Mouse (Mus musculus): ENCODE measurements around the gene Vwa2. TPM values are rescaled to one million over a fixed set of nuclear protein-coding genes. Genes with fewer than 3 reads are reported as not detected.
A peak's percentile ranks its signal among the peaks of the same experiment; 100 is the strongest.

The Vwa2 gene
- 0.34 and 0.35 TPM in 2 replicates for polyA plus RNA-seq (2015; fragmentation: Nextera tagmentation; extraction: Ambion mirVana)

DNA sequence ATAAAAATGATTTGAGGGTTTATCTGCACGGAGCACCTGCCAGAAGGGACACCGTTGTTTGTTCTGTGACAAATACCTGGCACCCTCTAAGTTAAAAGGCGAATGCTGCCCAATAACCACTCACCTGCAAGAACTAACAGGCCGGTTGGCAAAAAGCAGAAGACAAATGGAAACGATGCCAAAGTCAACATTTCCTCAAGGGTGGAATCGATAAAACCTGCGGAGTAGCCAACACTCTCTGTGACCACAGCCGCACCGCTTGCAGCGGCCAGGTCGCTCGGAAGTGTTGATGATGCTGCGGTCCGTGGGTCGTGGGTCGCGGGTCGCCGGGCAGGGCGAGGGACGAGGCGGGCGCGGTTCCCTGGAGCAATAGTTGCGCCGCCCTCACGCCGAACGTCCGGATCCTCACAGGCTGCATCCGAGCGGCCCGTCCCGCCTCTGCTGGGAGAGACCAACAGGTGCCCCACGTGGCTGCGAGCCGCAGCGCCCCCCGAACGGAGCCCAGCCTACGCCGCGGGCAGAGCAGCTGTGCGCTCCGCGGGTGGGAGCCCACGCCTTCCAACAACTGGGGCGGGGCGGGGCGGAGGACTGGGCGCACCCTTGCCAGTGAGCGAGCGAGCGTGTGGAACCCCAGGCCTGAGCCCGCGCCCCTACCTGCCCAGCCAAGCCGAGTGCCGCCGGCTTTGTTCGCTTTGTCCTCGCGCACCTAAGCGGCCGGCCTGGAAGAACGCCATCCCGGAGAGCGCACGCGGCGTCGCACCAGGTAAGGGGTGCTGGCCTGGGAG is at the start of gene Vwa2:
TSS of gene Vwa2 (plus strand) at position 434 of the 785 bp plus-strand sequence.
- Histone ChIP-seq H3K4me1 (replicated peaks; ENCODE audit: control insufficient read depth, insufficient read depth, low read length) (peaks cover 12% of the 10 kb centered on the region), H3K9me3 (ENCODE audit: control insufficient read depth, low read length) (no peaks in the 10 kb centered on the region), H3K36me3 (ENCODE audit: control insufficient read depth, insufficient read depth) (no peaks in the 10 kb centered on the region), H3K4me3 (replicated peaks; ENCODE audit: low read length) (peak within 1 kb of the TSS; percentile 50), H3K4me2 (ENCODE audit: low read length) (peak within 1 kb of the TSS; percentile 96), H3K27ac (ENCODE audit: low read length) (no peak within 1 kb of the TSS), H3K27me3 (replicated peaks; ENCODE audit: control insufficient read depth, insufficient read depth, low read length) (peaks cover 47% of the 10 kb centered on the region), H3K9ac (replicated peaks; ENCODE audit: low read depth, low read length) (peak within 1 kb of the TSS; percentile 45)
- ATAC-seq = 0 out of 2 replicates have a peak, but pooled peaks have one; percentile 33
- WGBS = 2% methylated on average over 71 of the region's 71 CpGs

DNA sequence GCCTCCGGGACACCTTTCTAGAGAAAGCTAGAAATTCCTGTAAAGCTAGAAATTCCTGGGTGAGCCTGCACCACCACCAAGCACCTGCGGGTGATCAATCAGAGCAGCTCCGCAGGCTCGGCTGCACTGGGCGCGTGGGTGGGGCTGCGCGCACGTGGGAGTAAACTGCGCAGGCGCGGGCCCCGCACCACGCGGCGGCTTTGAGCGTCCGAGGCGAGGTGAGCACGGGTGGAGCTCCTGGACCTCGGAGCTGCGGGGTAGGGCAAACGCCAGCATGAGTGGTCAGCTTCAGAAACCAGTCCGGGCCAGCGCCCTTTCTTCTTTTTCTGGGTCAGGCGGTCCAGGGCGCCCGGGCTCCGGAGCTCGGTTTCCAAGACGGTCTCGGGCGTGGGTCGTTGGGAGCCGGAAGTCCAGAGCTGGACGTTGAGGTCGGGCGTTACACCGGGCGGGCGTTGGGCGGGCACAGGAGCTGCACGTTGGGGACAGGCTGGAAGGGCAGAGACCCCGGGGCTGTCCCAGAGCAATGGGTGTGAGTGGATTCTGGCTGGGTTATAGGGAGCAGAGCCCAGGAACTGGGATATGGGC is 47.9 kb upstream of the Vwa2 start, which contains the start of gene Tdrd1:
TSS of gene Tdrd1 (plus strand) at position 163 of the 585 bp plus-strand sequence.
- H3K4me2 ChIP-seq (ENCODE audit: low read length) = peak within 1 kb of the TSS; percentile 33
- H3K27me3 ChIP-seq (replicated peaks; ENCODE audit: control insufficient read depth, insufficient read depth, low read length) = no peaks in the 10 kb centered on the region
- H3K9me3 ChIP-seq (ENCODE audit: control insufficient read depth, low read length) = no peaks in the 10 kb centered on the region
- H3K4me1 ChIP-seq (replicated peaks; ENCODE audit: control insufficient read depth, insufficient read depth, low read length) = peaks cover 5% of the 10 kb centered on the region
- H3K36me3 ChIP-seq (ENCODE audit: control insufficient read depth, insufficient read depth) = no peaks in the 10 kb centered on the region
- no peak for ATAC-seq
- 68% methylated on average over 44 of the region's 44 CpGs for WGBS
- no peak within 1 kb of the TSS for H3K9ac ChIP-seq (replicated peaks; ENCODE audit: low read depth, low read length)
- H3K4me3 ChIP-seq (replicated peaks; ENCODE audit: low read length) = peak within 1 kb of the TSS; percentile 13; the same call in 1 of the 2 replicates
- no peak within 1 kb of the TSS for H3K27ac ChIP-seq (ENCODE audit: low read length)

DNA sequence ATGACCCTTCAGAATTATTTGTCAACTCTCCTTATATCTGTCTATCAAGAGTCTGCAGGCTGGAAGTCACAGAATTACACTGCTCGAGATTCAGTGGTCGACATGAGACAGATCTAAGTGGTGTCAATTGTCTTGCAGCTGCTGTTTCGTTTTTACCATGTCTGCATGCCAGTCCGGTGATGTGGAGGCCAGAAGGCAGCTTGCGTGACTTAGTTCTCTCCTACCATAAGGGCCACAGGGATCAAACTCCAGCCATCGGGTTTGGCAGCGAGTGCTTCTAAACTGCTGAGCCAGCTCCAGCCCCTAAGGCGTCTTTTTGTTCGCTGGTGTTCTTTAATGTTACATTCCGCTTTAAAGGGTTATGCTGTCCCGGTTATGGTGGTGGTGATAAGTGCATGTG is 45.7 kb upstream of the Vwa2 start:
- H3K4me2 ChIP-seq (ENCODE audit: low read length) = no peak overlapping the region
- H3K9me3 ChIP-seq (ENCODE audit: control insufficient read depth, low read length) = no peaks in the 10 kb centered on the region
- H3K4me3 ChIP-seq (replicated peaks; ENCODE audit: low read length) = no peak overlapping the region
- H3K27ac ChIP-seq (ENCODE audit: low read length) = no peak overlapping the region
- ATAC-seq = no peak
- WGBS = 84% methylated on average over 11 of the region's 11 CpGs
- H3K4me1 ChIP-seq (replicated peaks; ENCODE audit: control insufficient read depth, insufficient read depth, low read length) = no peaks in the 10 kb centered on the region
- H3K36me3 ChIP-seq (ENCODE audit: control insufficient read depth, insufficient read depth) = no peaks in the 10 kb centered on the region
- H3K9ac ChIP-seq (replicated peaks; ENCODE audit: low read depth, low read length) = no peak overlapping the region
- no peaks in the 10 kb centered on the region for H3K27me3 ChIP-seq (replicated peaks; ENCODE audit: control insufficient read depth, insufficient read depth, low read length)

DNA sequence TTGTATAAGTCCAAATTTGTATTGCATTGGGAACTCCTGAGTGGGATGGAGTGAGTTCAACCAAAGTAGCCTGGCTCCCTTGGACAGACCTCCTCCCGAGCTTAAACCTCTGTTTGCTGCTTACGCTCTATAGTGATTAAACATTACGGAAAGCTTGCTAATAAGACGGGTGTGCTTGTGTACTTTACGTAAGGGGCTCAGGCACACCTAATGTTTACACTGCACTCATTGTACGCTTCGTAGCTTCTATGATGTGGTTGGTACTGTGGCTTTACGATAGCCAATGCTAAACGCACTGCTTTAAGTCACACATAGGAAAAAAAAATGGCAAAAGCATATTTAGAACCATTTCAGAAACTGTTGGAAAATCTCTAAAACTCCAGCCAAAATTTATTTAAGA is 44.8 kb upstream of the Vwa2 start:
- Histone ChIP-seq H3K9ac (replicated peaks; ENCODE audit: low read depth, low read length) (no peak overlapping the region), H3K27ac (ENCODE audit: low read length) (no peak overlapping the region), H3K27me3 (replicated peaks; ENCODE audit: control insufficient read depth, insufficient read depth, low read length) (no peaks in the 10 kb centered on the region), H3K4me3 (replicated peaks; ENCODE audit: low read length) (no peak overlapping the region), H3K4me1 (replicated peaks; ENCODE audit: control insufficient read depth, insufficient read depth, low read length) (no peaks in the 10 kb centered on the region), H3K36me3 (ENCODE audit: control insufficient read depth, insufficient read depth) (no peaks in the 10 kb centered on the region), H3K4me2 (ENCODE audit: low read length) (no peak overlapping the region), H3K9me3 (ENCODE audit: control insufficient read depth, low read length) (no peaks in the 10 kb centered on the region)
- no peak for ATAC-seq
- 87% methylated on average over 9 of the region's 9 CpGs for WGBS

DNA sequence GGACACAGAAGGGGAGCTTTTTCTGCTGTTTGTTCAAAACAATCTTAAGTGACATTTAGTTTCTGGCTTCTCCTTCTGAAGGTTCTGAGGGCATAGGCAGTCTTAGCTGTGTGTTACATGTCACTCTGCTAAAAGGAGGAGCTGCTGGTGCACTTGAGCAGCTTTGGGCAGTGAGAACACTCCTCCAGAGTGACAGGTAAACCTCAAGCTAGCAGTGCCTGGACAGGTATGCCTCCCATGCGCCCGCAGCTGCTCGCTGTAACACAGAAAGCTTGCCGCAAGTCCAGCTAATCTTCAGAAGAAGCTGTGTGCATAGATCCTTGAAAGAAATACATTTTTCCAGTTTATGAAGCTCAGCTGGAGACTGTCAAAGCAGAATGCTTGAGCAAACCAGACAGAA is 43.9 kb upstream of the Vwa2 start:
- no peaks in the 10 kb centered on the region for H3K9me3 ChIP-seq (ENCODE audit: control insufficient read depth, low read length)
- H3K27me3 ChIP-seq (replicated peaks; ENCODE audit: control insufficient read depth, insufficient read depth, low read length) = no peaks in the 10 kb centered on the region
- no peak overlapping the region for H3K9ac ChIP-seq (replicated peaks; ENCODE audit: low read depth, low read length)
- no peaks in the 10 kb centered on the region for H3K4me1 ChIP-seq (replicated peaks; ENCODE audit: control insufficient read depth, insufficient read depth, low read length)
- ATAC-seq = no peak
- H3K27ac ChIP-seq (ENCODE audit: low read length) = no peak overlapping the region
- WGBS = 95% methylated on average over 4 of the region's 4 CpGs
- no peak overlapping the region for H3K4me3 ChIP-seq (replicated peaks; ENCODE audit: low read length)
- H3K36me3 ChIP-seq (ENCODE audit: control insufficient read depth, insufficient read depth) = no peaks in the 10 kb centered on the region
- H3K4me2 ChIP-seq (ENCODE audit: low read length) = no peak overlapping the region

DNA sequence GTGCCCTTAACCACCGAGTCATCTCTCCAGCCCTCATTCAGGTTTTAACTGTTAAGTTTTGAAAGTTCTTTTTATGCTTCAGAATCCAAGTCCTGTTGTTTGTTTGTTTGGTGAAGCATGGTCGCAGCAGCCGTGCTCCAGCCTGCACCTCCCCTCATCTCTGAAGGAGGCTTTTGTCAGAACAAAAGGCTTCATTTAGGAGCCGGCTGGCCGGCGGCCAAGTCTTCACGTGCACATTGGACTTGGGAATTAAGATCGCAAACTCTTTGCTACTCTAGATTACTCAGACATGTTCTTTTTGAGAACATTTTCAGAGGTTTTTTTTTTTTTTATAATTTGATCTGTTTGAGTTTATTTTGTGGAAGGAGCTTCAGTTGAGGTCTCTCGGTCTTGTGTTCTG is 38.7 kb upstream of the Vwa2 start:
- H3K27me3 ChIP-seq (replicated peaks; ENCODE audit: control insufficient read depth, insufficient read depth, low read length) = no peaks in the 10 kb centered on the region
- H3K9ac ChIP-seq (replicated peaks; ENCODE audit: low read depth, low read length) = no peak overlapping the region
- H3K9me3 ChIP-seq (ENCODE audit: control insufficient read depth, low read length) = no peaks in the 10 kb centered on the region
- no peak overlapping the region for H3K4me3 ChIP-seq (replicated peaks; ENCODE audit: low read length)
- H3K27ac ChIP-seq (ENCODE audit: low read length) = no peak overlapping the region
- ATAC-seq = no peak
- 12% methylated on average over 9 of the region's 9 CpGs for WGBS
- H3K4me2 ChIP-seq (ENCODE audit: low read length) = no peak overlapping the region
- 0 out of 2 replicates have a peak, but pooled peaks cover 3% of the 10 kb centered on the region for H3K4me1 ChIP-seq (replicated peaks; ENCODE audit: control insufficient read depth, insufficient read depth, low read length)
- no peaks in the 10 kb centered on the region for H3K36me3 ChIP-seq (ENCODE audit: control insufficient read depth, insufficient read depth)

DNA sequence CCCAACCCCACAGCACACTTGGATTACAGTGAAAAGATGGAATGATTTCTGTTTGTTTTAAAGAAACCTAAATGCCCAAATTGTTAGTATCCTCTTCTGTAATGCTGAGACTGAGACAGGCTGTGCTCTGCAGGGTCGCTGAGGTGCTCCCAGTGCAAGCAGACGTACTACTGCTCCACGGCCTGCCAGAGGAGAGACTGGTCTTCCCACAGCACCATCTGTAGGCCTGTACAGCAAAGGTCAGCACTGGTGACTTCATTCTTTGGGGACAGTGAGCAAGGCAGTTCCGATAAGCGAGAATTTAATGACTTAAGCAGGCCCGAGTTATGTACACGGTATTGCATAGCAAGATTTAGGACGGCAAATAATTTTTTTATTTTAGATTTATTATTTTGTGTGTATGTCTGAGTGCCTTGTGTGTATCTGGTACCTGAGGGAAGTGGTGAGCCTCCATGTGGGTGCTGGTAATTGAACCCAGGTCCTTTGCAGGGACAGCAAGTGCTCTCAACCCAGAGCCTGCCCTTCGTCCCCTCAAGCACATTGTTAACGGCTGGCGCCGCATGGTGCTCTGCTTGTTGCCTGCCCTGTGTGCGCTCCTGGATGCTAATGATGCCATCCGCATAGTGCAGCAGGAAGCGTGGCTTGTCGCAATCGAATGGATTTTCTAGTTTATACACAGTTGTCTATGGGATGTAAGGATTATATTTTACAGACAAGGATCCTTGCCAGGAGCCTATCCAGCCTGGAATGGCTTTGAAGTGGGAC is 34.9 kb upstream of the Vwa2 start:
- H3K27ac ChIP-seq (ENCODE audit: low read length) = no peak overlapping the region
- H3K36me3 ChIP-seq (ENCODE audit: control insufficient read depth, insufficient read depth) = no peaks in the 10 kb centered on the region
- no peak for ATAC-seq
- no peak overlapping the region for H3K4me3 ChIP-seq (replicated peaks; ENCODE audit: low read length)
- H3K9ac ChIP-seq (replicated peaks; ENCODE audit: low read depth, low read length) = no peak overlapping the region
- no peaks in the 10 kb centered on the region for H3K27me3 ChIP-seq (replicated peaks; ENCODE audit: control insufficient read depth, insufficient read depth, low read length)
- H3K4me1 ChIP-seq (replicated peaks; ENCODE audit: control insufficient read depth, insufficient read depth, low read length) = 0 out of 2 replicates have a peak, but pooled peaks cover 3% of the 10 kb centered on the region
- 63% methylated on average over 17 of the region's 17 CpGs for WGBS
- no peaks in the 10 kb centered on the region for H3K9me3 ChIP-seq (ENCODE audit: control insufficient read depth, low read length)
- no peak overlapping the region for H3K4me2 ChIP-seq (ENCODE audit: low read length)

DNA sequence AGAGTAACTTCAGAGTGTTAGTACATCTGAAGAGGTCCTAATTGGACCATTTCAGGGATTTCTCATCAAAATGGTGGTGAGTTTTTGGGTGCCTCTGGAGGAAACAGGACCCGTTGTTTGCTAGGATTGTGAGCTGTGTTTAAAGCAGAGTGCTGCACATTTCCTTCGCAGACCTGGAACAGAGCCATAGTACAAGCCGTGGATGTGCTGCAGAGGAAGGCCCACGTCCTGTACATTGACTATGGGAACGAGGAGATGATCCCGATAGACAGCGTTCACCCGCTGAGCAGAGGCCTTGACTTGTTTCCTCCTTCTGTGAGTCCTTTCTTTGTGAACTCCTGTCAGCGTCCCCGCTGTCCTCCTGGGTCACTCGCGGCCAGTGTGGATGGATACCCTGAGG is 31.1 kb upstream of the Vwa2 start:
- H3K4me2 ChIP-seq (ENCODE audit: low read length) = no peak overlapping the region
- no peak overlapping the region for H3K9ac ChIP-seq (replicated peaks; ENCODE audit: low read depth, low read length)
- H3K27ac ChIP-seq (ENCODE audit: low read length) = no peak overlapping the region
- no peaks in the 10 kb centered on the region for H3K36me3 ChIP-seq (ENCODE audit: control insufficient read depth, insufficient read depth)
- WGBS = 85% methylated on average over 12 of the region's 12 CpGs
- no peaks in the 10 kb centered on the region for H3K27me3 ChIP-seq (replicated peaks; ENCODE audit: control insufficient read depth, insufficient read depth, low read length)
- no peak for ATAC-seq
- no peaks in the 10 kb centered on the region for H3K4me1 ChIP-seq (replicated peaks; ENCODE audit: control insufficient read depth, insufficient read depth, low read length)
- H3K4me3 ChIP-seq (replicated peaks; ENCODE audit: low read length) = no peak overlapping the region
- peaks cover 3% of the 10 kb centered on the region; the same call in 1 of the 2 replicates for H3K9me3 ChIP-seq (ENCODE audit: control insufficient read depth, low read length)

DNA sequence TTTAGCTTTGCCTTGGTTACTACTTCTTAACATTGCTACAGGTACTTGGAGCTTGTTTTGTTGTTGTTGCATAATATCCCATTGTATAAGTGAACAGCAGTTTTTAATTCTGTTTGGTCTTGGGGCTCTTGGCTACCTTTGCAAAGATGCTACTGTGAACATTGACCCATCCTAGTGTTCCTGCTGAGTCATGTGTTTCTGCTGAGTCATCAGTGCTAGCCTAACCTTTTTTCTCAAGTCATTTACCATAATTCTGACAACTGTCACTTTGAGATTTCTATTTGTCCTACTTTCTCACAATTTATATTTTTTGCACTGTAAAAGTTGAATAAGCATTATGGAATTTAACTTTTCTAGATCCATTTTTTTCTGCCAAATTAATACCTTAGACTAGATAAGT is 21.5 kb upstream of the Vwa2 start:
- no peak for ATAC-seq
- Histone ChIP-seq H3K9ac (replicated peaks; ENCODE audit: low read depth, low read length) (no peak overlapping the region), H3K4me2 (ENCODE audit: low read length) (no peak overlapping the region), H3K9me3 (ENCODE audit: control insufficient read depth, low read length) (no peaks in the 10 kb centered on the region), H3K36me3 (ENCODE audit: control insufficient read depth, insufficient read depth) (no peaks in the 10 kb centered on the region), H3K4me3 (replicated peaks; ENCODE audit: low read length) (no peak overlapping the region), H3K27me3 (replicated peaks; ENCODE audit: control insufficient read depth, insufficient read depth, low read length) (no peaks in the 10 kb centered on the region), H3K27ac (ENCODE audit: low read length) (no peak overlapping the region), H3K4me1 (replicated peaks; ENCODE audit: control insufficient read depth, insufficient read depth, low read length) (no peaks in the 10 kb centered on the region)

All from forebrain, embryonic 16.5 days (tissue).